Mouse (Mus musculus) brain, embryonic 18.5 days (tissue): Measurements from ENCODE around the gene Fam193a.

Source experiments
- DNase-seq: peaks from one replicate; pipeline ENCODE4 v3.0.0-alpha.2; 2012; ENCODE audit warnings: low read depth, low spot score

Gene Fam193a

DNA sequence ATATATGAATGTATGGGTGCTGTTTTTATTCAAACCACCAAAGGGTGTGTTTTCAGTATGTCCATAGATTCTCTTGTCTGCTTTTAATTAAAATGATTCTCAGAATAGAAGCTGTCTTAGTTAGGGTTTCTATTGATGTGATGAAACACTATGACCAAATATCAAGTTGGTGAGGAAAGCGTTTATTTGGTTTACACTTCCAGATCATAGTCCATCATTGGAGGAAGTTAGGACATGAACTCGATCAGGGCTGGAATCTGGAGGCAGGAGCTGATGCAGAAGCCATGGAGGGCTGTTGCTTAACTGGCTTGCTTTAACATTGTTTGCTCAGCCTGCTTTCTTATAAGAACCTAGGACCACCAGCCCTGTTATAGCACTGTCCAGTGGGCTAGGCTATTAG, 12.0 kb downstream of the Fam193a start:
- DNase-seq = no peak

- DNase-seq = no peak
These were observed 15.9 kb downstream of the Fam193a start for GRCm38 (mm10) chr5:34385616-34386015.

DNA sequence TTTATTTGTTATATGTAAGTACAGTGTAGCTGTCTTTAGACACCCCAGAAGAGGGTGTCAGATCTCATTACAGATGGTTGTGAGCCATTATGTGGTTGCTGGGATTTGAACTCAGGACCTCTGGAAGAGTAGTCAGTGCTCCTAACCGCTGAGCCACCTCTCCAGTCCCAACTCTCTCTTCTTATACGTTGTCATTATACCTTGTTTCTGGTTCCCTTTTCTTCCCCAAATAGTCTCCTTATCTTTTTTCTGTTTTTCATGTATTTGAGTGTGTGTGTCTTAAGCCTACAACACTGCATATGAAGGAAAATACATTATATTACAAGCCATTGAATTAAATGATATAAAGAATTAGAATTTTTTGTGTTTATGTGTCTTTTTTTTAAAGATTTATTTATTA, 17.0 kb downstream of the Fam193a start:
- DNase-seq = no peak

GRCm38 (mm10) chr5:34393251-34393650, 23.5 kb downstream of the Fam193a start:
- no peak for DNase-seq

DNA sequence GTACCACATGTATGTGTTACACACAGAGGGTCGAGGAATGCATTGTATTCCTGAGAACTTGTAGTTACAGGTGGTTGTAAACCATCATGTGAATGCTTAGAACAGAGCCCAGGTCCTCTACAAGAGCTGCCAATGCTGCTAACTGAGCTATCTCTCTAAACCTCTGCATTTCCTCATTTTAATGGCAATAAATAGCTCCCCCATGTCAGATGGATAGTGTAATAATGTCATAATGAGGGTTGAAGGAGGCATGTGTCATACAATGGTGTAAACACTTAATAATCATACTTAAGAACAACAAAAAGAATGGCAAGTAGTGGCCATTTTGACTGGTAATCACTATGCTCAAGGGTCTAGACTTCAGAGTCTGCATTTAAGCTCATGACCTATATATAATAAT, 25.6 kb downstream of the Fam193a start:
- no peak for DNase-seq

- DNase-seq = no peak
These were observed 26.3 kb downstream of the Fam193a start for GRCm38 (mm10) chr5:34395850-34396540.

- DNase-seq = no peak
These were observed 28.1 kb downstream of the Fam193a start for GRCm38 (mm10) chr5:34397866-34398265.

DNA sequence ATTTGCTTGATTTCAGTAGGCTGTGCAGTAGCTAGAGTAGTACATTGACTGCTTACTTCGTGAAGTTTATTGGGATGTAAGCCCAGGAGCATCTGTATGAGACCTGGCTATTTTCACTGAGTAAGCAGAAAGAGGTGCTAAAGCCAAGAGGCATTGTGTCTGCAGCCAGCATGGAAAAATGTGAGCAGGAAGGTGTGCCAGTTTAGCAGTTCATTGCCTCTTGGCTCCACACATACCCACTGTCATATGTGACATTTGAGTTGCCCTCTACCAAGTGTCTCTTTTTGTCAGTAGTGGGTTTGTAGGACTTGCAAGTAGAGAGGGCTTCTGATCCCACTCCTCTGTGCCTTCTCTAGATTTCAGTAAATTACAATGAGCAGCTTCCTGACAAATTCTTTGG, 28.6 kb downstream of the Fam193a start:
- DNase-seq = no peak

GRCm38 (mm10) chr5:34407366-34407918, 37.7 kb downstream of the Fam193a start:
- DNase-seq = no peak

GRCm38 (mm10) chr5:34409002-34409401, 39.3 kb downstream of the Fam193a start:
- DNase-seq = no peak

GRCm38 (mm10) chr5:34410819-34411218, 41.1 kb downstream of the Fam193a start:
- no peak for DNase-seq

DNA sequence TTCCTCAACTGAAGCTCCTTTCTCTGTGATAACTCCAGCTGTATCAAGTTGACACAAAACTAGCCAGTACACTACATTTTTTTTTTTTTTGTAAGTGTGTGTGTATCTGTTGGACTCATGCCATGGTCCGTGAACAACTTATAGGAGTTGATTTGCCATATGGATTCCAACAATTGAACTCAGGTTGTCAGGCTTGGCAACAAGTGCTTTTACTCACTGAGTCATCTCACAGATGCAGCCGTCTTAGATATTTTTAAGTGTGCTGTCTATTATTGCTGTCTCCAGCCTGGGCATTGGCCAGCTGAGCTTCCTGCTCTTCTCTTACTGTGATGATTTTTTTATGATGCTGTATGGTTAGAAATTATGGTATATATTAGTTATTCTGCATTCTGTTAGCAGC, 44.2 kb downstream of the Fam193a start:
- DNase-seq = no peak

GRCm38 (mm10) chr5:34417251-34418008, 47.7 kb downstream of the Fam193a start:
- no peak for DNase-seq

DNA sequence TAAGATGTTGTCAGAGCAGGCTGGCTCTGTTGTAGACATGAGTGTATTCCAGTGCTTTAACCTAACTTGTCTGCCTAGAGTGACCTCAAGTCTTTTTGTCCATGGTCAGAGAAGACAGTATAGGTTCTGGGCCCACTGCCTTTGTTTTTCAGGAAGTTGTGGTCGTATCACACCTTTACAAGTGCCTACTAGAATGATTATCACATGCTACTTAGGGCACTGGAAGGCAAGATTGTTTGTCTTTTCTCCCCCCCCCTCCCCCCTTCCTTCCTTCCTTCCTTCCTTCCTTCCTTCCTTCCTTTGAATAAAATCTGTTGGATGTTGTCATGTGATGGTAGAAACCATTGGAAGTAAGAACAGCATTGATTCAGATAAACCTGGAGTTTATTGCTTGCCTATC, 49.5 kb downstream of the Fam193a start:
- DNase-seq = no peak

- DNase-seq = no peak
These were observed 61.0 kb downstream of the Fam193a start for GRCm38 (mm10) chr5:34430776-34431175.

- DNase-seq = no peak
These were observed 64.1 kb downstream of the Fam193a start for GRCm38 (mm10) chr5:34433786-34434185.

- DNase-seq = no peak
These were observed 64.5 kb downstream of the Fam193a start for GRCm38 (mm10) chr5:34434241-34434640.

DNA sequence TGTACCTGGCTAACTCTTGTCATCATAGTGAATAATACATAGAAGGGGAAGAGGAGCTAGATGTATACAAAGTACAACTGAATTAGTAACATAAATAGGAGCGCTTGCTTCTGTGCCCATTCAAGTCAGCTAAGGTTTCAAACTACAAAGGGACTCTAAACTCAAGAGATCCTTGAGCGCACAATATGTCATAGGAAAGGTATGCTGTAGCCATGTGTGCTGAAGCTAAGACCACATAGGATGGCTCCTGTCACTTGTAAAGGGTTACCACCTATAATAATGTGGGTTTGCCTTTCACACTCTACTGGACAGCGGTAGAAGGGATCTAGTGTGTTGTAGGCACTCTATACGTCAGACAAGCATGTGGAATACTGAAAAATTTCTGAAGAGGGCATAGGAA, 68.3 kb downstream of the Fam193a start:
- DNase-seq = no peak

GRCm38 (mm10) chr5:34438659-34439058, 68.9 kb downstream of the Fam193a start:
- DNase-seq = no peak

- no peak for DNase-seq
These were observed 70.0 kb downstream of the Fam193a start for GRCm38 (mm10) chr5:34439768-34440167.

GRCm38 (mm10) chr5:34441797-34442196, 72.1 kb downstream of the Fam193a start:
- no peak for DNase-seq

- no peak for DNase-seq
These were observed 76.5 kb downstream of the Fam193a start for GRCm38 (mm10) chr5:34446207-34446606.

DNA sequence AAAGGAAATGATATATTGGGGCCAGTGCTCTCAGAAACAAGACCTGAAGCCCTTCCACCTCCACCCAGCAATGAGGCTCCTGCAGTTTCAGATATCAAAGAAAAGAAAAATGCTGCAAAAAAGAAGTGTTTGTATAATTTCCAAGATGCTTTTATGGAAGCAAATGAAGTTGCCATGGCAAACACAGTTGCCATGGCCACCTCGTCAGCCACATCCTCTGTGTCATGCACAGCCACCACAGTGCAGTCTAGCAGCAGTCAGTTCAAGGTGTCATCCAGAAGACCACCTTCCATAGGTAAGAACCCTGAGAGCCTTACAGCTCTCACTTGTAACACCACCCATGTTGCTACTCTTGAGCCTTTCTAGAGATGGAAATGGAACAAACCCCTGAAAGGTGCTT, 89.3 kb downstream of the Fam193a start:
- DNase-seq = no peak
